ENCODE assay signal across 8 mouse cellular contexts in genomic region chr11:96073295-96073993, GRCm38 (mm10). TPM values are rescaled to one million over a fixed set of nuclear protein-coding genes. Genes with fewer than 3 reads are reported as not detected.
DNase-seq lines count a peak whose midpoint lies in the region; ATAC-seq and TF ChIP-seq lines count a peak whose summit lies in the region.
"Had no signal": no experiment of that assay in that cellular context is flagged by ENCODE, and none has a peak within 500 bp of the region (broad histone marks: within the 10 kb centered on the region; RNA-seq: fewer than 3 reads in every experiment).

No protein-coding gene starts in this region.

- ATAC-seq in heart, embryonic 14.5 days (ENCODE audit: insufficient number of reproducible peaks, insufficient read depth, low FRiP score, low read depth) = no peak
- no peak for ATAC-seq in stomach, embryonic 14.5 days (ENCODE audit: insufficient number of reproducible peaks, insufficient read depth, low FRiP score, low read depth)

- intact Hi-C loops in left cerebral cortex, adult 2 months (cut with DNase I) = no loop called here

- DNase-seq in left cerebral cortex, adult 2 months (ENCODE audit: extremely low spot score in 1 of 2, low spot score in 2 of 2) = no peak
- no peak for DNase-seq in left cerebral cortex, adult 8-10 months (ENCODE audit: low spot score in 2 of 2)
- peak; percentile 32 to 70 for DNase-seq in kidney, postnatal 36 days
- DNase-seq in urinary bladder, postnatal 10 days (ENCODE audit: low spot score) = no peak
- DNase-seq in layer of hippocampus, adult 18-20 months (ENCODE audit: low spot score in 2 of 2) = no peak

- TF ChIP-seq CTCF in left cerebral cortex, adult 2 months (IDR thresholded peaks at IDR 0.05) = no peak; the same call in 1 of the 2 replicates

- H3K9ac ChIP-seq in heart, embryonic 14.5 days (ENCODE audit: low read length) = peak overlapping the region; percentile 90
- no peak overlapping the region for H3K9ac ChIP-seq in stomach, embryonic 14.5 days (replicated peaks; ENCODE audit: low read depth, low read length)

- peaks cover 0 to 15% of the 10 kb centered on the region in 2 experiments; a peak in 2 of 4 replicates for H3K4me1 ChIP-seq in heart, embryonic 14.5 days (ENCODE audit: control insufficient read depth in 2 of 2, insufficient read depth in 2 of 2, low read length in 2 of 2)
- H3K4me1 ChIP-seq in stomach, embryonic 14.5 days (ENCODE audit: control insufficient read depth, insufficient read depth, low read length) = no peaks in the 10 kb centered on the region; the same call in 1 of the 2 replicates

- 57% methylated on average over 4 of the region's 9 CpGs for WGBS in heart, embryonic 14.5 days
- WGBS in stomach, embryonic 14.5 days = 76% methylated on average over 6 of the region's 9 CpGs

- H3K36me3 ChIP-seq in heart, embryonic 14.5 days (ENCODE audit: control insufficient read depth, insufficient read depth, low read length) = peaks cover 39% of the 10 kb centered on the region
- peaks cover 28% of the 10 kb centered on the region for H3K36me3 ChIP-seq in stomach, embryonic 14.5 days (ENCODE audit: control insufficient read depth, insufficient read depth, low read length)

- no peaks in the 10 kb centered on the region for H3K9me3 ChIP-seq in heart, embryonic 14.5 days (ENCODE audit: control insufficient read depth, low read length)
- no peaks in the 10 kb centered on the region for H3K9me3 ChIP-seq in stomach, embryonic 14.5 days (ENCODE audit: control insufficient read depth, low read depth, low read length)

- H3K4me2 ChIP-seq in heart, embryonic 14.5 days (ENCODE audit: low read length) = peak overlapping the region; percentile 82
- peak overlapping the region; percentile 65 for H3K4me2 ChIP-seq in stomach, embryonic 14.5 days (replicated peaks; ENCODE audit: low read depth, low read length)

- peak overlapping the region; percentile 74 for H3K4me3 ChIP-seq in left cerebral cortex, adult 2 months
- peak overlapping the region; percentile 59 to 73 for H3K4me3 ChIP-seq in heart, embryonic 14.5 days (ENCODE audit: control insufficient read depth in 1 of 2, insufficient read depth in 1 of 2, low read depth in 1 of 2, low read length in 2 of 2)
- 0 out of 2 replicates have a peak overlapping the region, but pooled peaks have one; percentile 72 for H3K4me3 ChIP-seq in stomach, embryonic 14.5 days (ENCODE audit: low read depth, low read length)

- no peaks in the 10 kb centered on the region for H3K27me3 ChIP-seq in heart, embryonic 14.5 days (ENCODE audit: control insufficient read depth, insufficient read depth, low read length)
- no peaks in the 10 kb centered on the region for H3K27me3 ChIP-seq in stomach, embryonic 14.5 days (ENCODE audit: control insufficient read depth, insufficient read depth, low read length)

- no peak overlapping the region for H3K27ac ChIP-seq in left cerebral cortex, adult 2 months
- H3K27ac ChIP-seq in heart, embryonic 14.5 days (replicated peaks in 1 of 2; ENCODE audit: control insufficient read depth in 1 of 2, insufficient read depth in 1 of 2, low read depth in 2 of 2, low read length in 2 of 2) = peak overlapping the region in 1 of 2 experiments; percentile 83; a peak in 1 of 4 replicates
- H3K27ac ChIP-seq in stomach, embryonic 14.5 days (ENCODE audit: low read length) = no peak overlapping the region

RNA-seq across cellular contexts. Expression of gene Atp5g1, which starts 2.0 kb away (rescaled TPM):
- 100 to 1,000 TPM; 328 to 333 TPM for total RNA-seq in left cerebral cortex, adult 2 months (2021)
- 100 to 1,000 TPM; 354 to 394 (median 374) TPM for total RNA-seq in left cerebral cortex, adult 8-10 months (2022)
- 2,464 and 2,507 TPM in 2 replicates for polyA plus RNA-seq in heart, embryonic 14.5 days (2014; fragmentation: Nextera tagmentation; extraction: Ambion mirVana)
- 739 and 807 TPM in 2 replicates for polyA plus RNA-seq in stomach, embryonic 14.5 days (2014; fragmentation: Nextera tagmentation; extraction: Ambion mirVana)
- total RNA-seq in layer of hippocampus, adult 18-20 months (2021) = 100 to 1,000 TPM; 370 to 408 TPM

RNA-seq across cellular contexts. Expression of gene Ube2z, which starts 8.3 kb away (rescaled TPM):
- 10 to 100 TPM; 53.5 to 57.9 TPM for total RNA-seq in left cerebral cortex, adult 2 months (2021)
- 10 to 100 TPM; 53.6 to 60.5 (median 59.8) TPM for total RNA-seq in left cerebral cortex, adult 8-10 months (2022)
- polyA plus RNA-seq in heart, embryonic 14.5 days (2014; fragmentation: Nextera tagmentation; extraction: Ambion mirVana) = 28.7 and 29.7 TPM in 2 replicates
- polyA plus RNA-seq in stomach, embryonic 14.5 days (2014; fragmentation: Nextera tagmentation; extraction: Ambion mirVana) = 33.3 and 35.6 TPM in 2 replicates
- 10 to 100 TPM; 56.3 to 59.0 TPM for total RNA-seq in layer of hippocampus, adult 18-20 months (2021)

RNA-seq across cellular contexts. Expression of gene Calcoco2, which starts 38.3 kb away (rescaled TPM):
- not detected for total RNA-seq in left cerebral cortex, adult 2 months (2021)
- total RNA-seq in left cerebral cortex, adult 8-10 months (2022) = not detected
- polyA plus RNA-seq in heart, embryonic 14.5 days (2014; fragmentation: Nextera tagmentation; extraction: Ambion mirVana) = not detected in 2 replicates
- 0.15 TPM in 1 of 2 replicates, not detected in the other for polyA plus RNA-seq in stomach, embryonic 14.5 days (2014; fragmentation: Nextera tagmentation; extraction: Ambion mirVana)
- under 1 TPM in 1 of 2 experiments, not detected in 1; 0.20 TPM for total RNA-seq in layer of hippocampus, adult 18-20 months (2021)
- polyA plus RNA-seq: limb, embryonic 11.5 days had no signal

RNA-seq across cellular contexts. Expression of gene Snf8, which starts 38.8 kb away (rescaled TPM):
- total RNA-seq in left cerebral cortex, adult 2 months (2021) = 100 to 1,000 TPM; 102 to 103 TPM
- 100 to 1,000 TPM in 3 of 4 experiments, 10 to 100 TPM in 1; 98.4 to 106 (median 103) TPM for total RNA-seq in left cerebral cortex, adult 8-10 months (2022)
- 23.5 and 30.5 TPM in 2 replicates for polyA plus RNA-seq in heart, embryonic 14.5 days (2014; fragmentation: Nextera tagmentation; extraction: Ambion mirVana)
- 34.6 and 35.5 TPM in 2 replicates for polyA plus RNA-seq in stomach, embryonic 14.5 days (2014; fragmentation: Nextera tagmentation; extraction: Ambion mirVana)
- 100 to 1,000 TPM; 104 to 106 TPM for total RNA-seq in layer of hippocampus, adult 18-20 months (2021)

RNA-seq across cellular contexts. Expression of gene Gip, which starts 49.1 kb away (rescaled TPM):
- not detected for total RNA-seq in left cerebral cortex, adult 2 months (2021)
- not detected for total RNA-seq in left cerebral cortex, adult 8-10 months (2022)
- not detected in 2 replicates for polyA plus RNA-seq in heart, embryonic 14.5 days (2014; fragmentation: Nextera tagmentation; extraction: Ambion mirVana)
- 1.1 TPM in 1 of 2 replicates, not detected in the other for polyA plus RNA-seq in stomach, embryonic 14.5 days (2014; fragmentation: Nextera tagmentation; extraction: Ambion mirVana)
- total RNA-seq in layer of hippocampus, adult 18-20 months (2021) = not detected
- polyA plus RNA-seq: limb, embryonic 11.5 days had no signal

Comparison
In these comparisons a context has a peak if more than half of its experiments do, and no peak if none do; other contexts are left out.
1. DNase-seq: peak in kidney, postnatal 36 days (2 of 2); none in left cerebral cortex, adult 2 months (0 of 2), left cerebral cortex, adult 8-10 months (0 of 2), urinary bladder, postnatal 10 days (single experiment) and layer of hippocampus, adult 18-20 months (0 of 2).
2. Peak in every context shown above with its lines, with median percentiles within 50 percentile points of each other: H3K4me3 ChIP-seq.